Mouse (Mus musculus): ENCODE measurements around the gene Bcl7a. TPM values are rescaled to one million over a fixed set of nuclear protein-coding genes. Genes with fewer than 3 reads are reported as not detected.

The Bcl7a gene
- polyA plus RNA-seq, 1 experiment: 11.9 TPM

GRCm38 (mm10) chr5:123368869-123369488, 25.3 kb downstream of the Bcl7a start:
- 75% methylated on average over 13 of the region's 13 CpGs for WGBS
- no peak overlapping the region for H3K4me3 ChIP-seq (replicated peaks; ENCODE audit: extremely low read depth, low read depth, low read length)
- H3K4me1 ChIP-seq (ENCODE audit: control insufficient read depth, insufficient read depth, low read length): peaks cover 6% of the 10 kb centered on the region
- DNase-seq: peak; percentile 44
- TF ChIP-seq CTCF (IDR thresholded peaks at IDR 0.05; ENCODE audit: insufficient read depth, low read length) (peak; percentile 97), POLR2A (IDR thresholded peaks at IDR 0.05; ENCODE audit: borderline replicate concordance, extremely low read depth, low read depth, low read length) (no peak)

GRCm38 (mm10) chr5:123370049-123370448, 26.4 kb downstream of the Bcl7a start:
- Histone ChIP-seq H3K4me3 (replicated peaks; ENCODE audit: extremely low read depth, low read depth, low read length) (no peak overlapping the region), H3K4me1 (ENCODE audit: control insufficient read depth, insufficient read depth, low read length) (no peaks in the 10 kb centered on the region)
- DNase-seq: no peak
- no peak for TF ChIP-seq POLR2A (IDR thresholded peaks at IDR 0.05; ENCODE audit: borderline replicate concordance, extremely low read depth, low read depth, low read length)
- TF ChIP-seq CTCF (IDR thresholded peaks at IDR 0.05; ENCODE audit: insufficient read depth, low read length): no peak
- 88% methylated on average over 5 of the region's 5 CpGs for WGBS

GRCm38 (mm10) chr5:123375262-123375661, 31.6 kb downstream of the Bcl7a start:
- 91% methylated on average over 10 of the region's 10 CpGs for WGBS
- no peak for TF ChIP-seq CTCF (IDR thresholded peaks at IDR 0.05; ENCODE audit: insufficient read depth, low read length)
- TF ChIP-seq POLR2A (IDR thresholded peaks at IDR 0.05; ENCODE audit: borderline replicate concordance, extremely low read depth, low read depth, low read length): no peak
- Histone ChIP-seq H3K4me1 (ENCODE audit: control insufficient read depth, insufficient read depth, low read length) (peaks cover 4% of the 10 kb centered on the region; the same call in 1 of the 2 replicates), H3K4me3 (replicated peaks; ENCODE audit: extremely low read depth, low read depth, low read length) (no peak overlapping the region)
- no peak for DNase-seq

- no peak overlapping the region for H3K4me3 ChIP-seq (replicated peaks; ENCODE audit: extremely low read depth, low read depth, low read length)
- peaks cover 4% of the 10 kb centered on the region; the same call in 1 of the 2 replicates for H3K4me1 ChIP-seq (ENCODE audit: control insufficient read depth, insufficient read depth, low read length)
- TF ChIP-seq POLR2A (IDR thresholded peaks at IDR 0.05; ENCODE audit: borderline replicate concordance, extremely low read depth, low read depth, low read length) (no peak), CTCF (IDR thresholded peaks at IDR 0.05; ENCODE audit: insufficient read depth, low read length) (no peak)
- no peak for DNase-seq
- WGBS: 72% methylated on average over 6 of the region's 6 CpGs
These were observed 32.3 kb downstream of the Bcl7a start for GRCm38 (mm10) chr5:123375793-123376452.

GRCm38 (mm10) chr5:123376569-123376968, 32.9 kb downstream of the Bcl7a start:
- peaks cover 4% of the 10 kb centered on the region; the same call in 1 of the 2 replicates for H3K4me1 ChIP-seq (ENCODE audit: control insufficient read depth, insufficient read depth, low read length)
- H3K4me3 ChIP-seq (replicated peaks; ENCODE audit: extremely low read depth, low read depth, low read length): no peak overlapping the region
- WGBS: 7% methylated on average over 10 of the region's 10 CpGs
- TF ChIP-seq CTCF (IDR thresholded peaks at IDR 0.05; ENCODE audit: insufficient read depth, low read length) (no peak), POLR2A (IDR thresholded peaks at IDR 0.05; ENCODE audit: borderline replicate concordance, extremely low read depth, low read depth, low read length) (no peak)
- DNase-seq: no peak

GRCm38 (mm10) chr5:123377120-123377955, 33.7 kb downstream of the Bcl7a start:
- 44% methylated on average over 15 of the region's 15 CpGs for WGBS
- Histone ChIP-seq H3K4me3 (replicated peaks; ENCODE audit: extremely low read depth, low read depth, low read length) (no peak overlapping the region), H3K4me1 (ENCODE audit: control insufficient read depth, insufficient read depth, low read length) (peaks cover 4% of the 10 kb centered on the region; the same call in 1 of the 2 replicates)
- peak; percentile 80 for DNase-seq
- TF ChIP-seq CTCF (IDR thresholded peaks at IDR 0.05; ENCODE audit: insufficient read depth, low read length) (peak; percentile 80), POLR2A (IDR thresholded peaks at IDR 0.05; ENCODE audit: borderline replicate concordance, extremely low read depth, low read depth, low read length) (no peak)

GRCm38 (mm10) chr5:123378712-123379111, 35.1 kb downstream of the Bcl7a start:
- TF ChIP-seq POLR2A (IDR thresholded peaks at IDR 0.05; ENCODE audit: borderline replicate concordance, extremely low read depth, low read depth, low read length) (no peak), CTCF (IDR thresholded peaks at IDR 0.05; ENCODE audit: insufficient read depth, low read length) (no peak)
- 80% methylated on average over 9 of the region's 9 CpGs for WGBS
- Histone ChIP-seq H3K4me3 (replicated peaks; ENCODE audit: extremely low read depth, low read depth, low read length) (no peak overlapping the region), H3K4me1 (ENCODE audit: control insufficient read depth, insufficient read depth, low read length) (peaks cover 4% of the 10 kb centered on the region; the same call in 1 of the 2 replicates)
- DNase-seq: no peak

GRCm38 (mm10) chr5:123379504-123379931, 35.9 kb downstream of the Bcl7a start:
- TF ChIP-seq CTCF (IDR thresholded peaks at IDR 0.05; ENCODE audit: insufficient read depth, low read length): no peak
- TF ChIP-seq POLR2A (IDR thresholded peaks at IDR 0.05; ENCODE audit: borderline replicate concordance, extremely low read depth, low read depth, low read length): no peak
- Histone ChIP-seq H3K4me3 (replicated peaks; ENCODE audit: extremely low read depth, low read depth, low read length) (no peak overlapping the region), H3K4me1 (ENCODE audit: control insufficient read depth, insufficient read depth, low read length) (peaks cover 4% of the 10 kb centered on the region; the same call in 1 of the 2 replicates)
- no peak for DNase-seq
- WGBS: 47% methylated on average over 5 of the region's 5 CpGs

GRCm38 (mm10) chr5:123381968-123382367, 38.3 kb downstream of the Bcl7a start:
- peaks cover 3% of the 10 kb centered on the region; the same call in 1 of the 2 replicates for H3K4me1 ChIP-seq (ENCODE audit: control insufficient read depth, insufficient read depth, low read length)
- H3K4me3 ChIP-seq (replicated peaks; ENCODE audit: extremely low read depth, low read depth, low read length): no peak overlapping the region
- DNase-seq: no peak
- TF ChIP-seq POLR2A (IDR thresholded peaks at IDR 0.05; ENCODE audit: borderline replicate concordance, extremely low read depth, low read depth, low read length) (no peak), CTCF (IDR thresholded peaks at IDR 0.05; ENCODE audit: insufficient read depth, low read length) (no peak)
- WGBS: 12% methylated on average over 20 of the region's 20 CpGs

Data from lung, adult 2 months (tissue).